Mouse (Mus musculus): ENCODE results near the gene Stoml3.

DNA sequence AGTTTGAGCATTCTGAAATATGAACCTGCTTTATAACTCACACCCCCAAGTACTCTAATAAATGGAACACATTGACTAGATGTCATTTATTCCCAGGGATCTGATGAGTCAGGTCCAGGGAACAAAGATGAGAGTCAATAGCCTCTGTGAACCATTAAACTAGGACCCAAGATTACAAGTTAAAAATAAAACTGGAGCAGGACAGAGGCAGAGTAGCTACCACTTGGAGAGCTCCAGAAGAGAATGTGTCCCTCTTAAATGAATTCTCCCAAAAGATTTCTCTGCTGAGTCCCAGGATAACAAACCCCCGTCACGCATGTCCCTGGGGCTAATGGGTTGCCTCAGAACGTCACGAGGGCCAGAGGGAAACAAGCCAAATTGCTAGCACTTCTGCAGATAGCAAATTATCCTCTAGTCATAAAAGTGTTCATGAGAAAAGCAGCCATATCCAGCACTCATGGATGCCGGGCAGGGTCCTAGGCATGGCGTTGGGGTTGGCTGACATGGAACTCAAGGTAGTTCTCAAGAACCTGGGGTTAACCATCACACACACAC, 10.0 kb downstream of the Stoml3 start:
- TF ChIP-seq CHD2 (IDR thresholded peaks at IDR 0.05; ENCODE audit: low read length) (no peak), ZC3H11A (IDR thresholded peaks at IDR 0.05; ENCODE audit: low read depth, low read length) (no peak), JUN (IDR thresholded peaks at IDR 0.05; ENCODE audit: insufficient read depth, low read depth, low read length) (no peak), POLR2A (IDR thresholded peaks at IDR 0.05; ENCODE audit: low read depth, low read length) (no peak), TCF12 (IDR thresholded peaks at IDR 0.05; ENCODE audit: low read depth, low read length) (no peak)

All from CH12.LX (cell line).